Comparison of ENCODE assay signal across 8 mouse cellular contexts in genomic region chr11:77766351-77767001, GRCm38 (mm10). TPM values are rescaled to one million over a fixed set of nuclear protein-coding genes. Genes with fewer than 3 reads are reported as not detected.
DNase-seq lines count a peak whose midpoint lies in the region; ATAC-seq and TF ChIP-seq lines count a peak whose summit lies in the region.

No protein-coding gene starts in this region.

- peaks cover 37% of the 10 kb centered on the region for H3K4me1 ChIP-seq in heart, embryonic 11.5 days (ENCODE audit: control insufficient read depth, insufficient read depth, low read length)
- H3K4me1 ChIP-seq in kidney, embryonic 14.5 days (ENCODE audit: control insufficient read depth, insufficient read depth, low read length): peaks cover 41% of the 10 kb centered on the region
- peaks cover 51% of the 10 kb centered on the region for H3K4me1 ChIP-seq in liver, postnatal 0 days (ENCODE audit: insufficient read depth)
- peaks cover 40% of the 10 kb centered on the region for H3K4me1 ChIP-seq in neural tube, embryonic 13.5 days (replicated peaks)

- peak overlapping the region; percentile 97 for H3K4me2 ChIP-seq in heart, embryonic 11.5 days
- peak overlapping the region; percentile 87 for H3K4me2 ChIP-seq in kidney, embryonic 14.5 days (replicated peaks; ENCODE audit: low read depth, low read length)
- H3K4me2 ChIP-seq in liver, postnatal 0 days (ENCODE audit: low read depth, low read length): peak overlapping the region; percentile 98
- peak overlapping the region; percentile 81 for H3K4me2 ChIP-seq in neural tube, embryonic 13.5 days

- H3K27me3 ChIP-seq in heart, embryonic 11.5 days (ENCODE audit: control insufficient read depth, insufficient read depth, low read length): no peaks in the 10 kb centered on the region
- H3K27me3 ChIP-seq in kidney, embryonic 14.5 days (ENCODE audit: control insufficient read depth, insufficient read depth, low read length): no peaks in the 10 kb centered on the region
- no peaks in the 10 kb centered on the region for H3K27me3 ChIP-seq in liver, postnatal 0 days (ENCODE audit: insufficient read depth, low read length)
- H3K27me3 ChIP-seq in neural tube, embryonic 13.5 days: no peaks in the 10 kb centered on the region

- TF ChIP-seq EP300 in liver, postnatal 0 days (IDR thresholded peaks at IDR 0.05; ENCODE audit: low read depth): 0 out of 2 replicates have a peak, but pooled peaks have one; percentile 4

- under 1% methylated on average over 35 of the region's 35 CpGs for WGBS in heart, embryonic 11.5 days (ENCODE audit: insufficient replicate concordance)
- 2% methylated on average over 34 of the region's 35 CpGs for whole genome bisulfite sequencing in kidney, embryonic 14.5 days
- WGBS in liver, postnatal 0 days (ENCODE audit: insufficient replicate concordance): 3% methylated on average over 35 of the region's 35 CpGs
- 1% methylated on average over 34 of the region's 35 CpGs for WGBS in neural tube, embryonic 13.5 days

- peak overlapping the region; percentile 77 for H3K9ac ChIP-seq in heart, embryonic 11.5 days (ENCODE audit: low read depth, low read length)
- peak overlapping the region; percentile 57 for H3K9ac ChIP-seq in kidney, embryonic 14.5 days (ENCODE audit: low read depth, low read length)
- peak overlapping the region; percentile 74 for H3K9ac ChIP-seq in liver, postnatal 0 days (replicated peaks)
- peak overlapping the region; percentile 73 for H3K9ac ChIP-seq in neural tube, embryonic 13.5 days

- H3K9me3 ChIP-seq in heart, embryonic 11.5 days (replicated peaks; ENCODE audit: control insufficient read depth, low read length): no peaks in the 10 kb centered on the region
- H3K9me3 ChIP-seq in kidney, embryonic 14.5 days (ENCODE audit: control insufficient read depth, low read length): no peaks in the 10 kb centered on the region
- H3K9me3 ChIP-seq in liver, postnatal 0 days (ENCODE audit: low read length): no peaks in the 10 kb centered on the region
- H3K9me3 ChIP-seq in neural tube, embryonic 13.5 days: no peaks in the 10 kb centered on the region

- peak; percentile 70 for ATAC-seq in heart, embryonic 11.5 days (replicated peaks; ENCODE audit: insufficient number of reproducible peaks, low FRiP score, low TSS enrichment)
- ATAC-seq in kidney, embryonic 14.5 days (ENCODE audit: low FRiP score, low TSS enrichment): peak; percentile 53
- ATAC-seq in liver, postnatal 0 days: peak; percentile 59
- peak; percentile 25; the same call in 1 of the 2 replicates for ATAC-seq in neural tube, embryonic 13.5 days (ENCODE audit: low read depth)

- peak; percentile 77 for TF ChIP-seq CTCF in liver, postnatal 0 days (IDR thresholded peaks at IDR 0.05; ENCODE audit: low read depth)

- H3K27ac ChIP-seq in heart, embryonic 11.5 days (ENCODE audit: low read depth, low read length): peak overlapping the region; percentile 80
- H3K27ac ChIP-seq in kidney, embryonic 14.5 days (ENCODE audit: low read depth, low read length): peak overlapping the region; percentile 78
- peak overlapping the region; percentile 93 for H3K27ac ChIP-seq in liver, postnatal 0 days (ENCODE audit: low read depth)
- H3K27ac ChIP-seq in neural tube, embryonic 13.5 days (replicated peaks): peak overlapping the region; percentile 56

- DNase-seq in layer of hippocampus, adult 11-12 months (ENCODE audit: low spot score): peak; percentile 49
- no peak for DNase-seq in layer of hippocampus, adult 18-20 months (ENCODE audit: low spot score in 2 of 2)
- peak; percentile 65 for DNase-seq in embryo, embryonic 10.5 days (ENCODE audit: low spot score)
- DNase-seq in liver, postnatal 0 days: peak; percentile 76
- peak; percentile 71 for DNase-seq in thymus, postnatal 25 days

- no peaks in the 10 kb centered on the region for H3K36me3 ChIP-seq in heart, embryonic 11.5 days (ENCODE audit: control insufficient read depth, insufficient read depth, low read length)
- H3K36me3 ChIP-seq in kidney, embryonic 14.5 days (ENCODE audit: control insufficient read depth, insufficient read depth, low read length): no peaks in the 10 kb centered on the region
- no peaks in the 10 kb centered on the region for H3K36me3 ChIP-seq in liver, postnatal 0 days (replicated peaks; ENCODE audit: insufficient read depth, low read length)
- no peaks in the 10 kb centered on the region for H3K36me3 ChIP-seq in neural tube, embryonic 13.5 days

- H3K4me3 ChIP-seq in heart, embryonic 11.5 days (ENCODE audit: low read depth, low read length): peak overlapping the region; percentile 57
- peak overlapping the region; percentile 42 for H3K4me3 ChIP-seq in kidney, embryonic 14.5 days (ENCODE audit: low read length)
- H3K4me3 ChIP-seq in liver, postnatal 0 days (ENCODE audit: low read depth, low read length): peak overlapping the region; percentile 55
- H3K4me3 ChIP-seq in neural tube, embryonic 13.5 days: peak overlapping the region; percentile 36

RNA-seq across cellular contexts. Expression of gene Myo18a, which starts 3.4 kb away (rescaled TPM):
- total RNA-seq in layer of hippocampus, adult 18-20 months (2021): 100 to 1,000 TPM; 130 to 137 TPM
- 94.0 and 96.7 TPM in 2 replicates for polyA plus RNA-seq in heart, embryonic 11.5 days (2014; fragmentation: Nextera tagmentation; extraction: Ambion mirVana)
- 19.1 and 21.1 TPM in 2 replicates for polyA plus RNA-seq in kidney, embryonic 14.5 days (2014; fragmentation: Nextera tagmentation; extraction: Ambion mirVana)
- 10.4 and 10.5 TPM in 2 replicates for polyA plus RNA-seq in liver, postnatal 0 days (2015; fragmentation: Nextera tagmentation; extraction: Ambion mirVana)
- polyA plus RNA-seq in neural tube, embryonic 13.5 days (2015; fragmentation: Nextera tagmentation; extraction: Ambion mirVana): 43.2 and 44.2 TPM in 2 replicates

RNA-seq across cellular contexts. Expression of gene Gm10277, which starts 21.1 kb away (rescaled TPM):
- total RNA-seq in layer of hippocampus, adult 18-20 months (2021): not detected
- polyA plus RNA-seq in heart, embryonic 11.5 days (2014; fragmentation: Nextera tagmentation; extraction: Ambion mirVana): 0.55 and 0.87 TPM in 2 replicates
- 0.92 and 1.4 TPM in 2 replicates for polyA plus RNA-seq in kidney, embryonic 14.5 days (2014; fragmentation: Nextera tagmentation; extraction: Ambion mirVana)
- 0.12 and 0.31 TPM in 2 replicates for polyA plus RNA-seq in liver, postnatal 0 days (2015; fragmentation: Nextera tagmentation; extraction: Ambion mirVana)
- 1.7 and 2.8 TPM in 2 replicates for polyA plus RNA-seq in neural tube, embryonic 13.5 days (2015; fragmentation: Nextera tagmentation; extraction: Ambion mirVana)

RNA-seq across cellular contexts. Expression of gene Cryba1, which starts 41.4 kb away (rescaled TPM):
- total RNA-seq in layer of hippocampus, adult 18-20 months (2021): not detected
- polyA plus RNA-seq in heart, embryonic 11.5 days (2014; fragmentation: Nextera tagmentation; extraction: Ambion mirVana): not detected in 2 replicates
- not detected in 2 replicates for polyA plus RNA-seq in kidney, embryonic 14.5 days (2014; fragmentation: Nextera tagmentation; extraction: Ambion mirVana)
- not detected in 2 replicates for polyA plus RNA-seq in liver, postnatal 0 days (2015; fragmentation: Nextera tagmentation; extraction: Ambion mirVana)
- polyA plus RNA-seq in neural tube, embryonic 13.5 days (2015; fragmentation: Nextera tagmentation; extraction: Ambion mirVana): 4.2 and 5.6 TPM in 2 replicates

Comparison
In these comparisons a context has a peak if more than half of its experiments do, and no peak if none do; other contexts are left out.
1. DNase-seq: peak in layer of hippocampus, adult 11-12 months (single experiment), embryo, embryonic 10.5 days (single experiment), liver, postnatal 0 days (single experiment) and thymus, postnatal 25 days (single experiment); none in layer of hippocampus, adult 18-20 months (0 of 2).
2. Peak in every context shown above with its lines, with median percentiles within 50 percentile points of each other: ATAC-seq, H3K27ac ChIP-seq, H3K4me2 ChIP-seq, H3K4me3 ChIP-seq and H3K9ac ChIP-seq.